Mouse (Mus musculus) kidney, postnatal 25 days (tissue): ENCODE measurements around the gene Timm44.

Source experiments
- DNase-seq, 2 experiments: peaks; one replicate each; pipeline ENCODE4 v3.0.0; 2021; ENCODE audit warnings: mixed read lengths in 2 of 2

Timm44 gene

DNA sequence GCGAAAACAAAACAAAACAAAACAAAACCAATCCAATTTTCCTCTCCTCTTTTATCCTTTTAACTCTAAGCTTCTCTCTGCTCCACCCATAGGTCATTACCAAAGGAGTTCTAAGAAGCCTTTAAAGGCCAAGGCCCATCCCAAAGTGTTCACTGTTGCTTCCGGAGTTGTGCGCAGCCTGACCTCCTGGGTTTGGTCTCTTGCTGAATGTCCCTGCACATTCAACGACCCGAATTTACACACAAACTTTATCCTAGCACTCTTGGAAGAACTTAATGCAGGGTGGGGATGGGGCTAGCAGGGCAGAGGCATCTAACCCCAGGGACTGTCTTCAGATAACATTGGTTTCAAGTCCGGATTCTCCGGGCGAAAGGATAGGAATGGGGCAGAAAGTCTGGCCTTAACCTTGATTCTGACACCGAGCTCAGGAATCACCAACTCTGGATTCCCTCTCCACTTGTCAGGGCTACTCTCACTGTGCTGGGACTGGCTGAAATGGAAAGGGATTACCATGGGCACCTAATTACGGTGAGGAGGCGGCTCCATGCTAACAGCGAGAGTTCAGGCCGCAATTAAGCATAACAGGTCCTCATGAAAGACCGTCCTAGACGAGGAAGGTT, 37.8 kb downstream of the Timm44 start:
- DNase-seq: peak; percentile 33 to 54

GRCm38 (mm10) chr8:4230612-4231351, 44.9 kb downstream of the Timm44 start:
- DNase-seq: no peak

DNA sequence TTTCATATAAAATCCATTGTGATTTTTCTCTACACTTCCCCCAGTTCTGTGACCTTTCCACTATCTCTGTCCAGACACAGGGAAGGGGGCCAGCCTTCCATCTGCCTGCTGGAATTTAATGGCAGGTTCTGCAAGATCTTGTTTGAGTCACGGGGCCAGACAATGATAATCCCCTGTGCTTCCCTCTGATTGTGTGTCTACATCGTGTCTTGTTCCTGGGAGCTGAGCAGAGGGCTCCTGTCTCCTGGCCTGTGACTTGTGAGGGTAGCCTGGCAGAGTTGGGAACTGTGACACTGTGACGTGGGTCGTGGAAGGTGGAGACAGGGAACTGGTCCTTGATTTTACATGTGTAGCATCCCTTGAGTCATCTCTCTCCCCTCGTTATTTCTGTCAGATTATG, 45.9 kb downstream of the Timm44 start:
- no peak for DNase-seq

- DNase-seq: no peak
Measured at GRCm38 (mm10) chr8:4227919-4228318, 47.8 kb downstream of the Timm44 start.

GRCm38 (mm10) chr8:4226739-4227347, 48.9 kb downstream of the Timm44 start, which contains the start of gene Lrrc8e:
Gene Lrrc8e (plus strand): TSS chr8:4226827.
- DNase-seq: peak in 1 of 2 experiments; percentile 60

DNA sequence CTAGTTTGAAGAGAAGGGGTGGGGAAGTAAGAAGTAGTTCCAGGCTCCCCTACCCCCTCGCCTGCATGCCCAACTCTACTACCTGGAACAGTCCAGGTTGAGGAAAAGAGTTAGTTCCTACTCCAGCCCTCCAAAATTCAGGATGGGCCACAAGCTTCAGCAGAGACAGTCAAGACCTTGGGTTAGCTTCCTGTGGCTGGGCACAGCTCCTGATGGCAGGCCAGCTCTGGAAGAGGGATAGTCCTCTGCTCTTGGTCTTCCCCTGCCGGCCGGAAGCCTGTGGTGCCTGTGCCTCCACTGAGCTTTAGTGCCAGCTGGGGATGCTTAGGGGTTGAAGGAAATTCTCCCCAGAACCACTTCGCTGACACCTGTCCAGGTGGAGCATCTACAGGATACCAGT, 49.4 kb downstream of the Timm44 start:
- peak in 1 of 2 experiments; percentile 29 for DNase-seq

- DNase-seq: no peak
Measured at GRCm38 (mm10) chr8:4222059-4222458, 53.7 kb downstream of the Timm44 start.

GRCm38 (mm10) chr8:4219617-4220016, 56.1 kb downstream of the Timm44 start:
- DNase-seq: no peak

- no peak for DNase-seq
Measured at GRCm38 (mm10) chr8:4216791-4217621, 58.7 kb downstream of the Timm44 start, which contains the start of gene Prr36. Gene Prr36 (minus strand): TSS chr8:4217459.

DNA sequence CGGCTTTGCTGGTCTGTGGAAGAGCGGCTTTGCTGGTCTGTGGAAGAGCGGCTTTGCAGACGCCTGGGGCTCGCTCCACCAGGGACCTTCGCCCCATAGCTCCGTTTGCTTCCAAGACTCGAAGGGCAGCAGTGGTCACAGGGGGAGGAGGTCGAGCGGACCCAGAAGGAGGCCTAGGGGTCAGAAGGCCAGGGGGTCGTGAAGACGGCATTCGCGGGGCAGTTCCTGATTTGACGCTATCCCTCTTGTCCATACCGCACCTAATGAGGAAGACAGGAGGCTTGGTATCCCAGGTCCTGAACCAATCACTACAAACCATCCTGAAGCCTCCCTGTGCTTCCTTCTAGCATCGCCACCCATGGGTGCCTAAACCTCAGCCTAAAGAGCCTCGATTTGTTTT, 59.4 kb downstream of the Timm44 start:
- no peak for DNase-seq

DNA sequence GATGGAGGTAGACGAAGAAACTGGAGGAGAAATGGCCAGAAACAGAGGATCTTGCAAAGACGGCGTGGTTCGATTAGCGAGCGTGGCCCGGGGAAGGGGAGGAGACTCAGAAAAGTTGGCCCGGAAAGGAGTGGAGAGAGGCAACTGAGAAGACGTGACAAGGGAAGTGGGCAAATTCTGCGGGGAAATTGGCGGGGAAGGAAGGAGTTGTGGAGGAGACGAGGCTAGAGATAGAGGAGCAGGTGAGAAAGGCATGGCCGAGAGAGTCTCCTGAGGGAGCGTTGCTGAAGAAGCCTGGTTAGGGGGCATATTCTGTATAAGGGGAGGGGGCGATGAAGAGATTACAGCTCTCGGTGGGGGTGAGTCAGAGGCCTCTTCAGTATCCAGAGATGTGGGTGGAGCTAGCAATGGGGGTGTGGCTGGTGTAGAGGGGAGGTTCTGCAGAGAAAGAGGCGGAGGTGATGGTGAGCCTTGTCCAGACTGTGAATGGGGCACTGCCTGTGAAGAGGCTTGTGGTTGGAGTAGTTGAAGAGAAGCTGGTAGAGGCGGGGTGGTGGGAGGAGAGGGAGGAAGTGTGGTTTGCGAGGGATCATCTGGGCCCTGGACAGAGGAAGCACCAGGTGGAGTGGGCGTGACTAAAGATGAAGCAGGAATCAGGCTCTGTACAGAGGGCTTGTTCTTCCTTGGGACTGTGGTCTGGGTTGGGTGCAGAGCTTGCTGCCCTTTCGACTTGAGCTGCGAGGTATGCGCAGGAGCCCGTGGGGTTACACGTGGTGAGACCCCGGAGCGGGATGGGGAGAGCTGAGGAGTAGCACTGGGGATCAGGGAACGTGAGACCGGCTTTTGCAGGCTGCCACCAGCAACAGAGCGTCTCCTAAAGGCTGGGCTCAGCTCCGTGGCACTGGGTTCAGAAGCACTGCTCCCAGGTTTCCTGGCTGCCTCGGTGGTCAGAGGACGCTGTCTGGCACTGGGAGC, 61.4 kb downstream of the Timm44 start:
- DNase-seq: peak; percentile 45 to 65

GRCm38 (mm10) chr8:4213210-4214005, 62.3 kb downstream of the Timm44 start:
- DNase-seq: peak; percentile 46 to 69

DNA sequence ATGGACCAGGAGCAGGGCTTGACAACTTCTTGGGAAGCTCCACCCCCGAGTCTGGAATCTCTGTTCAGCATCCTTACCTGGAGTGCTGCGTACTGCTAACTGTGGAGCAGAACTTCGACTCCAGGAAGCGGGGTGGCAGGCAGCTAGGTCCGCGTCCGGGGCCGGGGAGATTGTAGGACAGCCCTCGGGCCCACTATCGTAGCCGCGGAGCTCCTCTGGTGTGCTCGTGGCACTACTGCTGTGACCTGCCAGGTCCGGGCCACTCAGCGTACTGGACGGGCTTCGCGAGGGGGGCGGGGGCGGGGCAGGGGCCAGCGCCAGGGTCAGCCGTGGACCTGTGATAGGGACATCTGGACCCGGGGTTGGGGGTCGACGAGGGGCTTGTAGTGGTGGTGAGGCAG, 62.9 kb downstream of the Timm44 start:
- DNase-seq: peak in 1 of 2 experiments; percentile 36

DNA sequence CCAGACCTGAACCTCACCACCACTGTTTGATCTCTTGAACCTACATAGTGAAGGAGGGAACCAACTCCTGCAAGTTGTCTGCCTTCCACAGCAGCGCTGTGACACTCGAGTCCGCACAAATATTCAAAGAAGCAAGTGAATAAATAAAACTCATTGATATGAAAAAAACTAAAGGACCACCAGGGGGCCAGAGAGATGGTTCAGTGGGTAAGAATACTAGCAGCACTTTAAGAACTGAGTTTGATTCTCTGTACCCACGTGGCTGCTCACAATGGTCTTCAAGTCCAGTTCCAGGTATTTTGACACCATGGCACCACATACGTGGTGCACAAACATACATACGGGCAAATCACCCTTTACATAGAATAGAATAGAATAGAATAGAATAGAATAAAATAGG, 64.6 kb downstream of the Timm44 start:
- no peak for DNase-seq
